Mouse (Mus musculus) midbrain, embryonic 11.5 days (tissue): ENCODE measurements around the gene Poc1b. TPM values are rescaled to one million over a fixed set of nuclear protein-coding genes. Genes with fewer than 3 reads are reported as not detected.
"Not testable (repeated sequence)": the region's sequence is repeated elsewhere in the genome, so short reads cannot be mapped to it uniquely, and the experiment has no call there.

Experiments used
- ATAC-seq: fragments of 200-750 bp; cut with Nextera tagmentation; 2 replicates; pipeline ENCODE4 v1.8.0; 2017; ENCODE audit warnings: moderate TSS enrichment, moderate library complexity; ENCODE audit not compliant: low FRiP score
- DNase-seq: peaks from one replicate; pipeline ENCODE4 v3.0.0; 2015; ENCODE audit warnings: low spot score; ENCODE audit errors: missing footprints
- H3K27ac ChIP-seq: fragments of 300-500 bp; sonication (generic); 2 replicates; pipeline ENCODE4 v1.5.1; 2014; ENCODE audit warnings: low read depth, low read length
- H3K27me3 ChIP-seq: fragments of 300-500 bp; sonication (generic); 2 replicates; pipeline ENCODE4 v1.6.1; 2014; ENCODE audit warnings: mild to moderate bottlenecking, low read length, moderate library complexity, mixed read lengths; ENCODE audit not compliant: control insufficient read depth, insufficient read depth
- H3K36me3 ChIP-seq: fragments of 300-500 bp; sonication (generic); 2 replicates; pipeline ENCODE4 v1.6.1; 2014; ENCODE audit warnings: mild to moderate bottlenecking, low read length, moderate library complexity, mixed read lengths; ENCODE audit not compliant: control insufficient read depth, insufficient read depth
- H3K4me1 ChIP-seq: fragments of 300-500 bp; sonication (generic); 2 replicates; pipeline ENCODE4 v1.6.1; 2014; ENCODE audit warnings: low read length; ENCODE audit not compliant: control insufficient read depth, insufficient read depth
- H3K4me2 ChIP-seq: fragments of 300-500 bp; sonication (generic); 2 replicates; pipeline ENCODE4 v1.6.1; 2014; ENCODE audit warnings: mild to moderate bottlenecking, moderate library complexity
- H3K4me3 ChIP-seq: fragments of 300-500 bp; sonication (generic); 2 replicates; pipeline ENCODE4 v1.5.1; 2014; ENCODE audit warnings: low read depth, low read length
- H3K9ac ChIP-seq: fragments of 300-500 bp; sonication (generic); 2 replicates; pipeline ENCODE4 v1.6.1; 2014; ENCODE audit warnings: low read length
- H3K9me3 ChIP-seq: fragments of 300-500 bp; sonication (generic); 2 replicates; pipeline ENCODE4 v1.6.1; 2016; ENCODE audit warnings: low read length; ENCODE audit not compliant: control insufficient read depth
- WGBS: fragments of 180-500 bp; shearing (Covaris S2); extraction: QIAGEN DNeasy Blood & Tissue Kit; methylation state at CpG from one replicate; pipeline ENCODE4 v1.1.7; 2014; 5-methylcytosine and 5-hydroxymethylcytosine counted together
- polyA plus RNA-seq: library from polyadenylated mRNA; unstranded; fragments of >200 nt; fragmentation: Nextera tagmentation; extraction: Ambion mirVana; gene quantifications from 2 replicates; pipeline ENCODE4 v1.2.1, GENCODE M21; 2014

Gene Poc1b
- polyA plus RNA-seq, 1 experiment from 2014 or later, result 37.2 TPM

GRCm38 (mm10) chr10:99211503-99212265 is 104.8 kb downstream of the Poc1b start:
- Histone ChIP-seq H3K27me3 (no peaks in the 10 kb centered on the region), H3K9ac (no peak overlapping the region), H3K4me1 (no peaks in the 10 kb centered on the region), H3K4me2 (no peak overlapping the region), H3K27ac (no peak overlapping the region), H3K9me3 (no peaks in the 10 kb centered on the region), H3K4me3 (no peak overlapping the region), H3K36me3 (no peaks in the 10 kb centered on the region)
- DNase-seq (no peak), ATAC-seq (no peak)
- WGBS, result 91% methylated on average over 9 of the region's 9 CpGs

GRCm38 (mm10) chr10:99214421-99215299 is 107.8 kb downstream of the Poc1b start:
- H3K4me1 ChIP-seq, result no peaks in the 10 kb centered on the region
- DNase-seq (no peak), ATAC-seq (no peak)
- no peak overlapping the region for H3K9ac ChIP-seq
- no peaks in the 10 kb centered on the region for H3K27me3 ChIP-seq
- WGBS, result 90% methylated on average over 15 of the region's 15 CpGs
- no peak overlapping the region for H3K4me2 ChIP-seq
- H3K27ac ChIP-seq, result no peak overlapping the region
- no peaks in the 10 kb centered on the region for H3K36me3 ChIP-seq
- H3K9me3 ChIP-seq, result no peaks in the 10 kb centered on the region
- H3K4me3 ChIP-seq, result no peak overlapping the region

- H3K4me1 ChIP-seq, H3K36me3 ChIP-seq, H3K27ac ChIP-seq, DNase-seq, ATAC-seq, H3K27me3 ChIP-seq, H3K4me2 ChIP-seq, H3K9ac ChIP-seq, H3K9me3 ChIP-seq, H3K4me3 ChIP-seq: not testable (repeated sequence)
- WGBS, result 90% methylated on average over 15 of the region's 15 CpGs
These were observed 109.7 kb downstream of the Poc1b start for GRCm38 (mm10) chr10:99216570-99216969.

GRCm38 (mm10) chr10:99221540-99221939 is 114.7 kb downstream of the Poc1b start:
- H3K27me3 ChIP-seq, result no peaks in the 10 kb centered on the region
- no peak overlapping the region for H3K27ac ChIP-seq
- no peaks in the 10 kb centered on the region for H3K9me3 ChIP-seq
- H3K4me1 ChIP-seq, result no peaks in the 10 kb centered on the region
- DNase-seq (no peak), ATAC-seq (no peak)
- no peak overlapping the region for H3K9ac ChIP-seq
- no peaks in the 10 kb centered on the region for H3K36me3 ChIP-seq
- 95% methylated on average over 8 of the region's 8 CpGs for WGBS
- no peak overlapping the region for H3K4me3 ChIP-seq
- no peak overlapping the region for H3K4me2 ChIP-seq

GRCm38 (mm10) chr10:99222726-99223125 is 115.9 kb downstream of the Poc1b start:
- 88% methylated on average over 5 of the region's 5 CpGs for WGBS
- DNase-seq, result no peak
- Histone ChIP-seq H3K27me3 (no peaks in the 10 kb centered on the region), H3K27ac (no peak overlapping the region), H3K36me3 (no peaks in the 10 kb centered on the region), H3K9ac (no peak overlapping the region), H3K4me3 (no peak overlapping the region), H3K9me3 (no peaks in the 10 kb centered on the region), H3K4me2 (no peak overlapping the region), H3K4me1 (no peaks in the 10 kb centered on the region)
- no peak for ATAC-seq

- no peak overlapping the region for H3K9ac ChIP-seq
- no peaks in the 10 kb centered on the region for H3K27me3 ChIP-seq
- no peak for ATAC-seq
- H3K4me2 ChIP-seq, result no peak overlapping the region
- no peak overlapping the region for H3K27ac ChIP-seq
- no peak for DNase-seq
- no peaks in the 10 kb centered on the region for H3K36me3 ChIP-seq
- peaks cover 13% of the 10 kb centered on the region for H3K4me1 ChIP-seq
- no peaks in the 10 kb centered on the region for H3K9me3 ChIP-seq
- H3K4me3 ChIP-seq, result no peak overlapping the region
- WGBS, result 95% methylated on average over 3 of the region's 3 CpGs
These were observed 117.4 kb downstream of the Poc1b start for GRCm38 (mm10) chr10:99224218-99224617.

- no peaks in the 10 kb centered on the region for H3K9me3 ChIP-seq
- WGBS, result 88% methylated on average over 5 of the region's 5 CpGs
- no peak for DNase-seq
- no peak overlapping the region for H3K4me2 ChIP-seq
- no peak overlapping the region for H3K9ac ChIP-seq
- ATAC-seq, result no peak
- no peak overlapping the region for H3K4me3 ChIP-seq
- peaks cover 15% of the 10 kb centered on the region for H3K4me1 ChIP-seq
- H3K27me3 ChIP-seq, result no peaks in the 10 kb centered on the region
- H3K27ac ChIP-seq, result no peak overlapping the region
- H3K36me3 ChIP-seq, result no peaks in the 10 kb centered on the region
These were observed 119.9 kb downstream of the Poc1b start for GRCm38 (mm10) chr10:99226782-99227181.

GRCm38 (mm10) chr10:99227968-99228864 is 121.4 kb downstream of the Poc1b start:
- Histone ChIP-seq H3K9ac (no peak overlapping the region; the same call in 1 of the 2 replicates), H3K36me3 (no peaks in the 10 kb centered on the region), H3K4me3 (no peak overlapping the region), H3K4me1 (peaks cover 15% of the 10 kb centered on the region), H3K27ac (no peak overlapping the region), H3K9me3 (no peaks in the 10 kb centered on the region), H3K4me2 (peak overlapping the region; percentile 21; the same call in 1 of the 2 replicates), H3K27me3 (no peaks in the 10 kb centered on the region)
- WGBS, result 30% methylated on average over 17 of the region's 17 CpGs
- ATAC-seq (0 out of 2 replicates have a peak, but pooled peaks have one; percentile 30), DNase-seq (peak; percentile 88)
